Mouse (Mus musculus) layer of hippocampus, postnatal 10 days (tissue): ENCODE measurements at regions not wholly inside any gene's neighbourhood (a gene's known extent, or its start where the extent isn't known, plus 50 kb on each side); places are given as distances from the start of the nearest gene placed in this dataset.
A peak's percentile ranks its signal among the peaks of the same experiment; 100 is the strongest.

ENCODE experiments used
- DNase-seq, 2 experiments: peaks; one replicate each; pipeline ENCODE4 v3.0.0; 2021; ENCODE audit warnings: low spot score in 2 of 2

- no peak for DNase-seq
Measured at GRCm38 (mm10) chr11:113021533-113021932, 239.5 kb downstream of the Sox9 start.

DNA sequence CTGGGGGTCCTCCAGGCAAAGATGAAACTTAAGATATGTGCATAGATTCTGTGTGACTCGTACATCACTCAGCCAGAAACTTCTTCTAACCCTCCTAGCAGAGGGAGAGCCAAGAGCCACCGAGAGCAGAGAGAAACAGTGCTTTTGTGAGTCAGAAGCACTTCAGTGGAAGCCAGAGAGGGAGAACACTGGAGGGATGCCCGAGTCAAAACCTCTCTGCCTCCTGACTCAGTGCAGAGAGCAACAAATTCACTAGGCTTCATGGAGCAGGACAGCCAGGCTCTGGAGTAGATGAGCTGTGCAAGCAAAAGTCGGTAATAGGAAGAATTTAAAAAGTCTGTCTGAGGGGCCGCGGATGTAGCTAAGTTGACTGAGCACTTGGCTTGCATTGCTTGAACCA, 245.0 kb downstream of the Sox9 start:
- DNase-seq, result no peak

DNA sequence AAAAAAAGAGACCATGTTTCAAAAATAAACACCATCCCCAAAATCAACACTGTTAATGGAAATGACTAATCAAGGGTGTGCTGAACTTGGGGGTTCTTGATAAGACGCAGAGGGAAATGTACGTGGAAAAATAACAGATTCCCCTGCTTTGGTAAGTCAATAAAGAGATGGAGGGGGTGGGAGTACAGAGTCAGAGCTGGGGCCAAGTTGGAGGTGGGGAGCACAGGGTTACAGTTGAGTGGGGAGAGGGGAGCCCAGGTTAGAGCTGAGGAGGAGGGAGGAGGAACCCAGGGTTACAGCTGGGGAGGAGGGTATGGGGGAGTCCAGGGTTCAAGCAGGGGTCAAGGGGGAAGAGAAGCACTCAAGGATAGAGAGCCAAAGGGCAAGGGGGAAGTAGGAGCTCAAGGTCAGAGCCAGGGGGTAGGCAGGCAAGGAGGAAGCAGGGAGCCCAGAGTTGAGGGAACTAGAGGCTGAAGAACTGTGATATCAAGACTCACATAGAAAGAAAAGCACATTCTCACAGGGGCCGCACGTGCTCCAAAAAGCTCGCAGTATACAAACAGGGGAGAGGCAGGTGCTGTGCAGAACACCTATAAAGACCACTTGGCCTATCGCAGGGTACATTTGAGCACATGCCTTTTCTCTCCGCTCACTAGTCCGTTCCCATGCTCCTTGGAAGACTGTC, 246.4 kb downstream of the Sox9 start:
- DNase-seq, result no peak

DNA sequence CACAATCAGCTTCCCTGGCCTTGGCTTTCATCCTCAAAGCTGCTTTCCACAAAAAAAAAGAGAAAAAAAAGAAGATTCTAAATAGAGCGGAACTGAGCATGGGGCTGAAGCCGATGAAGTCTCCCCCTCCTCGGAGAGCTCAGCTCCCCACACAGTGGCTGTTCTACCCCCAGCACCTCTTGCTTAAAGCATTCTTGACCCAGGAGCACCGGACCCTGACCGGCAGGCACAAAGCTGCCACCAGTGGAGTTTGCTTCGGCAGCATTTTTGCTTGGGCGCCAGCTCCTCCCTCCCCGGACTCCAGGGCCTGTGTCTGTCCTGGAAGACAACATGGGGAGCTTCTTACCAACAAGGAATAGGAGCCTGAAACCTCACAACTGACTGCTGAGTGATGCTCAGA, 249.4 kb downstream of the Sox9 start:
- DNase-seq, result no peak

DNA sequence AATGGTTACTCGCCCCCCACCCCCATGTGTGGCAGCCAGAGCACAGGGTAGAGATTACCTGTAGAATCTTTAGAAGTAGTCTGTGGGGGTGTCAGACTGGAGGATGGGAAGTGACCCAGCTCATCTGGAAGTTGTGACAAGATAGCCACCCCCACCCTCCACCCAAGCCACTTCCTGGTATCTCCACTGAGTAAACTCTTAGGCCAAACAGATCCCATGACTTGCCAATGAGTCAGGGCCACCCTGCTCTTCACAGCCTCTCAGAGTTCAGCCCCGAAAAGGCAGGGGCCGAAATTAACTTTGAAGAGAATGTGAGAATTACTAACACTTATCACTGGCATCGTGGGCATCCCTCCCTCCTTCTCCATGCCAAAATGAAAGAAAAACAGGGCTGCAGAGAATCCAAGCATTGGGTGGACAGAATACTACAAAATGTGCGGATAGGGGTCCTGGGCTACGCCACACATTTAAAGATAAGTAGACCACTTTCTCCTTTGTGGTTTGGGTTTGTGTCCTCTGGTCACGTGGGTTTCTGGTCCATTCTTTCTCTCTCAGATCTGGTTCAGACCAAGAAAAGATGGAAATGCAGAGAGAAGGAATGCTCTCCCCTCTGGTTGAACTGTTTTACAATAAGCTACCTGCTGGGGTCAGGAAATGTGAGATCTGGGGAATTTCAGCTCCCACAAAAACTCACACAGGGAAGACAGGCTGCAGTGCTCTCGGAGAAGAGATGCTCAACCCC, 250.6 kb downstream of the Sox9 start:
- no peak for DNase-seq

- DNase-seq, result no peak
Measured at GRCm38 (mm10) chr11:113034911-113035310, 252.9 kb downstream of the Sox9 start.

DNA sequence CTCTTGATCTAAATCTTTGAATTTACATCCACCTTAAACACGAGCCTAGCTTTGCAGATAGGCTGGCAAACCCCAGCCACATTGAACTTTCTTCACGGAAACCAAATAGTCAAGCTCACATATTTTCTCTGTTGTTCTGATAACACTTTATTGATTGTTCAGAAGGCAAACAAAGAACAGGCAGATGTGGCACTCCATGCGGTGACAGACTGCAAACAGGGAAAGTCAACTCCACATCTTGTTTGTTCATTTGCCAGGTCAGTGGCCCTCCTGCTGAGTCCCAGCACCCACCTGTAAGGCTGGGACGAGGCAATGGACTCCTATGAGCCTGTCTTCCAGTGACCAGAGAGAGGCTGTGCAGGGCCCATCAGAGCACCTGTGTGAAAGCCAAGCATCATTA, 255.7 kb downstream of the Sox9 start:
- DNase-seq, result no peak

DNA sequence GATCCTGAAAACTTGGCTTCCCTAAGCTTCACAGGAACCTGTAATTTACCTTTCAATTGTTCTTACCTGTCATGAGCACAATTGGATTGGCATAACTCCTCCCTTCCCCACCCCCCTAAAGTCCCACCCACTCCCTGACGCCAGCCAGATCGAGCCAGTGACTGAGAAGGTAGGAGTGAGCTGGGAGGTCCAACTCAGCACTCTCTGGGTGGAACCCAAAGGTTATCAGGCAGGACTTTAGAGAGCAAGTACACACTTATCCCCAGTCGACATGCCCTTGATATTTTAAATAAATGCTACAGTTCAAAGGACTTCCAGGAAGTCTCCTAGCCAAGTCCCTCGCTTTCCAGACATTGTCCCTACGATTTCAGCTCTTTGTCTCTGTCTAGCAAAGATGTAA, 260.7 kb downstream of the Sox9 start:
- no peak for DNase-seq

DNA sequence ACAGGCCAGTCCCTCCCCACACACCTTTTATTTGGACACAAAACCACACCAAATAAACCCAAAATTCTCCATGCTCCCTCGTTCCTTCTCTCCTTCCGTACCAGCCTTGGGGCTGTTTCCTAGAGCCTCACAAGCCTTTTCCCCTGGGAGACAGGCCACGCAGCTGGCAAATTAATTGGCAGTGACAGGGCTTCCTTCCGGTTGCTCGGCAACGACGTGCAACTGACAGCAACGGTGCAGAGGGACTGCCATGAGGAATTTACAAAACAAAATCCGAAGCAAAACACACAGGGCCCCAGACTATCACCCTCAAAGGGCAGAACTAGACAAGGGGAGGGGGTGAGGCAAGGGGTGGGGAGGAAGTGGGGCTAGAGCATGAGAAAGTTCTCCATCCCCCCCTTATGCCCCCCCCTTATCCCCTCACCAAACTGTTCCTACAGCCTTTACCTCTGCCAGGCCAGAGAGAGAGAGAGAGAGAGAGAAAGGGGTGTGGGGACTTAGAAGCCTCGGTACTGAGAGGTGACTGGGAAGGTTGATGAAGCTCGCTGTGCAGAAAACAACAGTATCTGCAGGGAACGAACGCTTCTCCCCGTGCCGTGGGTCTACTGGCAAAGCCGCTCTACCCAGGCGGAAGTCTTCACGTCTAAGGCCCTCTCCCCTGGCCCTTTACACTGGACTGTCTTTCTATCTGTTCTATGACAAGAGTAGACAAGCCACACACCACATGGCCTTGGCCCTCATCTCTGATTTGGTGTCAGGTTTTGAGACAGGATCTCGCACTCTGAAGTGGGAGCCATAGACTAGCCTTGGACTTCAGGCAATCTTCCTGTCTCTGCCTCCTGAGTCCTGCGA, 264.4 kb downstream of the Sox9 start:
- DNase-seq, result peak; percentile 72 to 75

DNA sequence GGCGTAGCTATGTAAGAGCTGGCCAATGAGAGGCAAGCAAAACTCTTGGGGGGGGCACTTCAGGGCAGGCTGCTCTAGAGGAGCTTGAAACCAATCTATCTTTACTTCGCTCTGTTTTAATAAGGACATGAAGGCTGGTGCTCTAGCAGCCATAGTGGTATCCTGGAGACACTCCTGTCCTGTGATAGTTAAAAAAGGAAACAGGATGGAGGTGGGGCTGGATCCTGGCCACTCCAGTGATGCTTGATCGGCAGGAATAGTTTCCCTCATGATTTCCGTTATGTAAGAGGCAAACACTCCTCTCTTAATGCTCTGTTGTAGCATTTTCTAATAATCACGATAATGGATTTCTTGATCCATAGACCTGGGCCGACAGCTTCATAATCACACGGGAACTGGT, 266.1 kb downstream of the Sox9 start:
- no peak for DNase-seq

DNA sequence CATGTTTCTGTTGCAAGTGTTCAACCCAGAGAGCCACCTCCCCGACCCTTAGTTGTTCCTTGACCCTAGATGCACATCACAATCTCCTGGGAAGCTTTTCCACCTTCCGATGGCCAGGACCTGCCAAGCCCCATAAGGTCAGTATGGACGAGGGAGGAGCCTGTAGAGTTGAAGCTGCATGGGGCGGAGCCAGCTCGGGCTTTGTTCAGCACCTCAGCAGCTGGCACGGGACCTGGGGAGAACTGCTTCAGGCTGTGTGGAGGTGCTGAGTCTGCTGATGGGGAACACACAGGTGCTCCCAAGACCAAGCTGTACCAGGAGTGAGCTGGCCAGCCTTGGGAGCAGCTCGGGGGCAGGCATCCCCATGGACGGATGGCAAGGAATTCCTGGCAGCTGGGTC, 267.6 kb downstream of the Sox9 start:
- DNase-seq, result no peak

DNA sequence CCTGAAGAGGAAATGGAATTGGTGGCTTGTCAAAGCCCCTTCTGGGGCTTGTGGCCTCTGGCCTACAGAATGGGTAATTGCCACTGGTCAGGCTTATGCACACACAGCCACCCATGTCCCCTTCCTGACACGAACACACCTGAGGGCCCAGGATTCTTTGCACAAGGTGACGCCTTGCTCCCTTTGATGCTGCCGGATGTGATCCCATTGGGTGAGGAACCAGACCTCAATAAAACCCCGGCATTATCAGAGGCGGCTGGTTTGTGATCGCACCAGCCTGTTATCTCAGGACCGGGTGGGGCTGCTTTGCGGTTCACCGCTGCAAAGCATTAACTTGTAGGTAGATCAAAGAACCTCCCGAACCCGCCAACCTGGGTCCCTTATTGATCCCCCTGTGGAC, 270.5 kb downstream of the Sox9 start:
- DNase-seq, result no peak

- DNase-seq, result no peak
Measured at GRCm38 (mm10) chr11:113056042-113056632, 274.1 kb downstream of the Sox9 start.

- peak; percentile 63 to 73 for DNase-seq
Measured at GRCm38 (mm10) chr11:113056824-113057223, 274.8 kb downstream of the Sox9 start.

GRCm38 (mm10) chr11:113070365-113070764, 288.3 kb downstream of the Sox9 start:
- no peak for DNase-seq

DNA sequence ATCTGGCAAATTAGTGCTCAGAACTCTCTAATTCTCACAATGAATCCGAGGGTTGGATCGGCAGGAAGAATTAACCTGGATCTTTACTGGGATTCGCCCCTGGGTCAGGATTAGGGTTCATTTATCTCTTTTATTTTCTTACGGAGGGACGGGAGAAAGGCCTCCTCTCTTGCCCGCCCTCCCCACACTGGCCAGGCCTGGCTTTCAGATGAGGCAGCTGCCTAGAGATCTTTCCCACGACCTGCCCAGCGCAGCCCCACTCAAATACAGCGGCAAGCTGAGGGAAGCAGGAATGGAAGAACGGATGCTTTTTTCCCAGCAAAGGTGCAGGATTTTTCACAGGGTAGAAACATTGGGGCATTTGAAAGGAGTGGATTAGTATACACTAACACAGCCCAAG, 289.9 kb downstream of the Sox9 start:
- DNase-seq, result no peak

DNA sequence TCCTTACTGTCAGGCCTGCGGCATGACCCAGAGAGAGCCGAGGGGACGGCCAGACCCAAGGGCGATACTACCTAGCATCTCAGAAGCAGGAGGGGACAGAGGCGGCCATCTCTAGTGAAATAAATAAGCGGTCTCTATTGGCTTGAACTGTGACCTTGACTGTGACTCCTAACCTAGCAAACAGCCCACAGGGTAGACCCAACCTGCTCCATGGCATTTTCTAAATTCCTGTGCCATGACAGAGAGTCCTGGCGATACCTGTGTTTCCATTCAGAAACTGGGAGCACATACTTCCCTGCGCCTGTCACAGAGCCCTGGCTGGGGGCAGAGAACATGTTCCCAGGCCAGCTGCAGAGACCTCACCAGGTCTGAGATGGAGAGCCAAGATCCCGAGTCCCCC, 292.3 kb downstream of the Sox9 start:
- no peak for DNase-seq

DNA sequence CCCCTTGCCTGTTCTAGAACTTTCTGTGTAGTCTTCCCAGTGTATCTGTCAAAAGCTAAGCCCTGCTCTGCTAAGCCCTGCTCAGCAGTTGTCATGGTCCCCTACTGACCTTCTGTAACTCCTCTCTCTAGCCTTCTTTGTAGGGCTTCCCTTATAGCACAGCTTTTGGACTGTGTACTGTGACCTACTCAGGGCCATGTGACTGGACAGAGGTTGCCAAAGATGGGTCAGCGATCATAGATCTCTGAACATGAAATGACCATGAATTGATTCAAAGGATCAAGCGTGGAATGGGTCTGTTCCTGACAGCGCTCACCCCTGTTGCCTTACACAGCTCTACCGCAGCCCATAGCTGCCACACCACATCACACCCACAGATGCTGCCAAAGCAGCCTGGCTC, 294.3 kb downstream of the Sox9 start:
- DNase-seq, result no peak

DNA sequence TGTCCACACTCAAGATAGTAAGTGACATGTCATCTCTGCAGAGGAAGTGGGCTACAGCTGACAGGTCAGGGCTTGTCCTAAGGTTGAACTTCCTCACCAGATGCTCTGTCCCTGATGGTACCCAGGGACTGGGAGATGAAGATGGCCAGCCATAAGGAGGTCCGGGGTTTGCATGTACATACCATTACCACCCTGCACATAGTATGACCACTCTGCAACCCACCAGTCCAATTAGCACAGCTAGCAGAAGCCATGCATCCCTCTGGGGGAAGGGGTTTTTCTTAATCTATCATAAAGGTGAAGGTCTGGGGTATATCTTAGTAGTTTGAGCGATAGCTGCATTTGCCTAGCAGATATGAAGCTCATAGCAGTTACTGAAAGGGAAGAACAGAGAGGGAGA, 298.3 kb downstream of the Sox9 start:
- DNase-seq, result no peak

GRCm38 (mm10) chr11:113084442-113084841, 302.4 kb downstream of the Sox9 start:
- DNase-seq, result peak in 1 of 2 experiments; percentile 52

- no peak for DNase-seq
Measured at GRCm38 (mm10) chr11:113085556-113085955, 303.5 kb downstream of the Sox9 start.

GRCm38 (mm10) chr11:113087084-113087483, 305.1 kb downstream of the Sox9 start:
- DNase-seq, result no peak
